Mouse (Mus musculus) left cerebral cortex, adult 18-20 months (tissue): ENCODE results near the gene Jakmip3. TPM values are rescaled to one million over a fixed set of nuclear protein-coding genes. Genes with fewer than 3 reads are reported as not detected.
A peak's percentile ranks its signal among the peaks of the same experiment; 100 is the strongest.

Experiments used
- DNase-seq, 2 experiments: peaks; one replicate each; pipeline ENCODE4 v3.0.0; 2021 to 2022; ENCODE audit warnings: low spot score in 2 of 2, mixed read lengths in 1 of 2
- long read RNA-seq, 2 experiments: library from polyadenylated mRNA; stranded (forward); transcript quantifications; one replicate each; pipeline ENCODE4 v2.0.0; 2021
- total RNA-seq, 2 experiments: library from RNA; stranded (reverse); gene quantifications; 2 replicates each; pipeline ENCODE4 v1.2.3; 2021

The Jakmip3 gene
- 10 to 100 TPM; 45.8 to 52.1 TPM for total RNA-seq
- long read RNA-seq, experiment 1, partial matches to known transcripts: 0 of 1 reads
- long read RNA-seq, experiment 1, other reads (novel, unspliced or antisense): 1 of 1 reads
- long read RNA-seq, experiment 2, partial matches to known transcripts: 2 of 2 reads
- long read RNA-seq, experiment 2, other reads (novel, unspliced or antisense): 0 of 2 reads

- peak; percentile 63 to 75 for DNase-seq
Observed at GRCm38 (mm10) chr7:138940612-138941461, at the start of gene Jakmip3. Gene Jakmip3, plus strand, starts transcription at chr7:138940730.

GRCm38 (mm10) chr7:138898122-138898521 is 42.4 kb upstream of the Jakmip3 start:
- DNase-seq: no peak

- no peak for DNase-seq
Observed at GRCm38 (mm10) chr7:138898743-138899142, 41.8 kb upstream of the Jakmip3 start.

- DNase-seq: no peak
Observed at GRCm38 (mm10) chr7:138903886-138904435, 36.6 kb upstream of the Jakmip3 start.

- no peak for DNase-seq
Observed at GRCm38 (mm10) chr7:138906441-138906840, 34.1 kb upstream of the Jakmip3 start.

- DNase-seq: peak; percentile 32 to 36
Observed at GRCm38 (mm10) chr7:138907043-138907442, 33.5 kb upstream of the Jakmip3 start.

- DNase-seq: no peak
Observed at GRCm38 (mm10) chr7:138907976-138908375, 32.6 kb upstream of the Jakmip3 start.

GRCm38 (mm10) chr7:138908768-138909276 is 31.7 kb upstream of the Jakmip3 start:
- DNase-seq: no peak

GRCm38 (mm10) chr7:138909277-138910192 is 31.0 kb upstream of the Jakmip3 start, which contains the start of gene Bnip3:
Gene Bnip3, minus strand, starts transcription at chr7:138909519.
- peak; percentile 78 to 82 for DNase-seq

- no peak for DNase-seq
Observed at GRCm38 (mm10) chr7:138910193-138910562, 30.4 kb upstream of the Jakmip3 start.

GRCm38 (mm10) chr7:138913616-138914015 is 26.9 kb upstream of the Jakmip3 start:
- DNase-seq: no peak

- peak; percentile 14 to 26 for DNase-seq
Observed at GRCm38 (mm10) chr7:138919156-138919944, 21.2 kb upstream of the Jakmip3 start.

- no peak for DNase-seq
Observed at GRCm38 (mm10) chr7:138921611-138922010, 18.9 kb upstream of the Jakmip3 start.

- no peak for DNase-seq
Observed at GRCm38 (mm10) chr7:138923756-138924425, 16.6 kb upstream of the Jakmip3 start.

GRCm38 (mm10) chr7:138928456-138928855 is 12.1 kb upstream of the Jakmip3 start:
- no peak for DNase-seq

- DNase-seq: no peak
Observed at GRCm38 (mm10) chr7:138934523-138934922, 6.0 kb upstream of the Jakmip3 start.

GRCm38 (mm10) chr7:138938991-138939390 is 1.5 kb upstream of the Jakmip3 start:
- DNase-seq: no peak

- peak; percentile 77 to 79 for DNase-seq
Observed at GRCm38 (mm10) chr7:138940256-138940611, 296 bp upstream of the Jakmip3 start.

- DNase-seq: peak; percentile 29 to 38
Observed at GRCm38 (mm10) chr7:138941571-138941970, 1.0 kb downstream of the Jakmip3 start.

- no peak for DNase-seq
Observed at GRCm38 (mm10) chr7:138942301-138942700, 1.8 kb downstream of the Jakmip3 start.
